Mouse (Mus musculus) spleen, postnatal 4 days (tissue): ENCODE data around the gene Nav3.

Experiments
- DNase-seq, 2 experiments: peaks; one replicate each; pipeline ENCODE4 v3.0.0; 2022; ENCODE audit warnings: low spot score in 2 of 2

Nav3 gene

GRCm38 (mm10) chr10:110192026-110192805 is 263.8 kb downstream of the Nav3 start:
- DNase-seq: no peak

- no peak for DNase-seq
Observed at GRCm38 (mm10) chr10:110186242-110186641, 269.8 kb downstream of the Nav3 start.

GRCm38 (mm10) chr10:110175874-110176273 is 280.1 kb downstream of the Nav3 start:
- no peak for DNase-seq

- DNase-seq: no peak
Observed at GRCm38 (mm10) chr10:110169416-110169815, 286.6 kb downstream of the Nav3 start.

GRCm38 (mm10) chr10:110168892-110169291 is 287.1 kb downstream of the Nav3 start:
- DNase-seq: no peak

- DNase-seq: no peak
Observed at GRCm38 (mm10) chr10:110162596-110162995, 293.4 kb downstream of the Nav3 start.

- DNase-seq: no peak
Observed at GRCm38 (mm10) chr10:110160894-110161293, 295.1 kb downstream of the Nav3 start.

GRCm38 (mm10) chr10:110159548-110159947 is 296.5 kb downstream of the Nav3 start:
- DNase-seq: no peak

- DNase-seq: no peak
Observed at GRCm38 (mm10) chr10:110158122-110158521, 297.9 kb downstream of the Nav3 start.

GRCm38 (mm10) chr10:110156412-110156811 is 299.6 kb downstream of the Nav3 start:
- DNase-seq: no peak

GRCm38 (mm10) chr10:110155494-110155893 is 300.5 kb downstream of the Nav3 start:
- no peak for DNase-seq

GRCm38 (mm10) chr10:110154873-110155237 is 301.1 kb downstream of the Nav3 start:
- DNase-seq: no peak

- DNase-seq: no peak
Observed at GRCm38 (mm10) chr10:110154001-110154872, 301.8 kb downstream of the Nav3 start.

- DNase-seq: no peak
Observed at GRCm38 (mm10) chr10:110120572-110120971, 335.4 kb downstream of the Nav3 start.

GRCm38 (mm10) chr10:110117341-110117740 is 338.7 kb downstream of the Nav3 start:
- DNase-seq: no peak

- DNase-seq: no peak
Observed at GRCm38 (mm10) chr10:110112669-110113458, 343.1 kb downstream of the Nav3 start.

- DNase-seq: no peak
Observed at GRCm38 (mm10) chr10:110103255-110103654, 352.7 kb downstream of the Nav3 start.

- no peak for DNase-seq
Observed at GRCm38 (mm10) chr10:110102231-110102630, 353.8 kb downstream of the Nav3 start.

- no peak for DNase-seq
Observed at GRCm38 (mm10) chr10:110094433-110094832, 361.6 kb downstream of the Nav3 start.

- no peak for DNase-seq
Observed at GRCm38 (mm10) chr10:110088444-110089061, 367.5 kb downstream of the Nav3 start.

- no peak for DNase-seq
Observed at GRCm38 (mm10) chr10:110085903-110086302, 370.1 kb downstream of the Nav3 start.

- peak in 1 of 2 experiments; percentile 61 for DNase-seq
Observed at GRCm38 (mm10) chr10:110085156-110085555, 370.8 kb downstream of the Nav3 start.
